Mouse (Mus musculus) G1E (cell line): ENCODE measurements around the gene Hnrnpul1. TPM values are rescaled to one million over a fixed set of nuclear protein-coding genes. Genes with fewer than 3 reads are reported as not detected.

Experiments used
- ATAC-seq: 2 replicates; pipeline ENCODE4 v1.8.0; 2016; ENCODE audit warnings: mild to moderate bottlenecking; ENCODE audit not compliant: insufficient number of reproducible peaks, poor library complexity, low FRiP score, severe bottlenecking; ENCODE audit errors: extremely low read depth
- DNase-seq: peaks from one replicate; pipeline ENCODE4 v3.0.0; 2012; ENCODE audit warnings: low spot score
- H3K27me3 ChIP-seq: 2 replicates; pipeline ENCODE4 v1.6.1; 2012; ENCODE audit warnings: mild to moderate bottlenecking, low read length, inconsistent platforms; ENCODE audit not compliant: insufficient read depth
- H3K36me3 ChIP-seq: replicated peaks from 2 replicates; pipeline ENCODE3; 2012; ENCODE audit warnings: mild to moderate bottlenecking, inconsistent platforms
- H3K4me1 ChIP-seq: 2 replicates; pipeline ENCODE4 v1.6.1; 2012; ENCODE audit warnings: low read depth, low read length, inconsistent platforms, mixed read lengths; ENCODE audit not compliant: insufficient read depth
- H3K4me3 ChIP-seq: 2 replicates; pipeline ENCODE4 v1.5.1; 2012; ENCODE audit warnings: low read depth, mild to moderate bottlenecking, inconsistent platforms, low read length, moderate library complexity, mixed read lengths
- H3K9me3 ChIP-seq: replicated peaks from 2 replicates; pipeline ENCODE4 v1.6.1; 2012; ENCODE audit warnings: inconsistent platforms
- CTCF ChIP-seq: IDR thresholded peaks from 2 replicates; pipeline ENCODE4 v1.5.1; 2012; ENCODE audit warnings: low read depth, low read length, inconsistent platforms, mixed read lengths
- GATA1 ChIP-seq: IDR thresholded peaks from 2 replicates; pipeline ENCODE4 v1.6.1; 2012; ENCODE audit warnings: borderline replicate concordance, low read length, inconsistent platforms, mixed read lengths
- GATA2 ChIP-seq: IDR thresholded peaks from 2 replicates; pipeline ENCODE4 v1.6.1; 2012; ENCODE audit warnings: low read depth, low read length, inconsistent platforms, borderline replicate concordance
- POLR2AphosphoS5 ChIP-seq: IDR thresholded peaks from 2 replicates; pipeline ENCODE4 v1.6.1; 2012; ENCODE audit warnings: low read depth, low read length, inconsistent platforms; ENCODE audit not compliant: insufficient replicate concordance
- TAL1 ChIP-seq: conservative IDR thresholded peaks from 2 replicates; pipeline ENCODE4 v1.6.1; 2012; ENCODE audit warnings: low read depth, low read length, inconsistent platforms, mixed read lengths
- polyA plus RNA-seq: library from polyadenylated mRNA; stranded (reverse); fragments of >175 nt; gene quantifications from 2 replicates; pipeline ENCODE4 v1.2.3, GENCODE M21; 2012
- total RNA-seq, 2 experiments: library from RNA; stranded (forward) in 1 of 2; stranded (reverse) in 1 of 2; fragments of 200-1000 nt in 1 of 2; fragments of >200 nt in 1 of 2; fragmentation: Nextera tagmentation in 1 of 2; gene quantifications; 2 replicates each; pipeline ENCODE4 v1.2.3; 2014 to 2017

Gene Hnrnpul1
- total and polyA plus RNA-seq, 3 experiments = 116 to 382 (median 375) TPM

DNA sequence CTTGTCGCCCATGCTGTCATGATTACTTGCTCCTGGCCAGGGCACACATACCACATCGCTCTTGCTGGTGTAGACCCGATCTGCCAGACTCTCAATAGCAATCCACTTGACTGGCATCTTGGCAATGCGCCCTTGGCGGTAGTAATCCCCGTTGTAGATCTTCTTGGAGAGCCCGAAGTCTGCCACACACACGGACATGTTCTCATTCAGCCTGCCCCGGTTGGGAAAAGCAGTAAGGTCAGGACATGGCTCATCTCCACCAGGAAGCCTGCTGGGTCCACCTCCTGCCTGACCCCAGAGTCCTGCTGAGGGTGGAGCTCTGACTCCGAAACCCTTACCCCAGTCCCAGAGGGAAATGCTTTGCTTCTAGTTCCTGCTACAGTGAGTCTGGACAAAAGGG is 6.8 kb upstream of the Hnrnpul1 start:
- TF ChIP-seq TAL1 (no peak), POLR2AphosphoS5 (no peak), GATA1 (no peak), CTCF (no peak), GATA2 (no peak)
- H3K4me3 ChIP-seq = no peak overlapping the region
- H3K36me3 ChIP-seq = no peaks in the 10 kb centered on the region
- ATAC-seq (no peak), DNase-seq (no peak)
- H3K9me3 ChIP-seq = no peaks in the 10 kb centered on the region
- no peaks in the 10 kb centered on the region for H3K4me1 ChIP-seq
- H3K27me3 ChIP-seq = peaks cover 49% of the 10 kb centered on the region

DNA sequence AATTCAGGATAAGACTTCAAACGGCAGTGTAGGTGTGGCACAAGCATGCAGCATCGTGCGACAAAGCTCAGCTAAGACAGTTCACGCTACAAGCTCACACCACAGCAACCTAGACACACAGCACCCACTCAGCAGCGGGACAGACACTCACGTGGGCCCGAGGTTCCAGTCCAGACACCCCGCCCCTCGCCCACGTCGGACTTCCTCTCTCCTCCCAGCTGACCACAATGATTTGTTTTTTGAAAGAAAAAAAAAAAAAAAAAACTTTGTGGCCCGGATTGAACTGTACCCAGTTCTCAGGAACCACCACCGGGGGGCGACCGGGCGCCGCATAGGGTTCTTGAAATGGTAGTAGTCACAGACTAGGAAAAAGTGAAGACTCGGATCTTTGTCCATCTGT is 1.5 kb upstream of the Hnrnpul1 start:
- DNase-seq (peak; percentile 78), ATAC-seq (peak; percentile 55)
- Histone ChIP-seq H3K36me3 (peaks cover 23% of the 10 kb centered on the region), H3K4me3 (peak overlapping the region; percentile 95), H3K9me3 (no peaks in the 10 kb centered on the region), H3K4me1 (peaks cover 29% of the 10 kb centered on the region), H3K27me3 (peaks cover 31% of the 10 kb centered on the region)
- TF ChIP-seq TAL1 = no peak
- no peak for TF ChIP-seq GATA2
- no peak for TF ChIP-seq POLR2AphosphoS5
- TF ChIP-seq CTCF = no peak
- TF ChIP-seq GATA1 = no peak

DNA sequence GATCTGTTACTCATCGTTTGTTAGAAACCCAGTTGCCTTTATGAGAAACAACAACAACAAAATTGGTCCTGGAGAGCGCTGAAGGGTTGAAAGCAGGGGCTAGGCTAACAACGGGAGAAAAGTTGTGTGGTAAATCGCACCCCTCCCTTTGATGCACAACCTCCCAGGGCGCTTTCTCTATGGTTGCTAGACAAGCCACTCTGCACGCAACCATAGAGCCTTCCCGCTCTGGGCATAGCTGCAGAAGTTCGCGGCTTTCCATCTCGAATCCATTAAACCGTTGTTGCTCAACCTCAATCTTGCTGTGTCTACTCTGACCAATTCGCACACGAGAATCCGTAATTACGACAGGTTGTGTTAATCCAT is 894 bp upstream of the Hnrnpul1 start:
- Histone ChIP-seq H3K4me1 (peaks cover 32% of the 10 kb centered on the region), H3K9me3 (no peaks in the 10 kb centered on the region), H3K36me3 (peaks cover 28% of the 10 kb centered on the region), H3K4me3 (peak overlapping the region; percentile 95), H3K27me3 (peaks cover 26% of the 10 kb centered on the region)
- TF ChIP-seq CTCF (no peak), TAL1 (no peak), POLR2AphosphoS5 (no peak), GATA2 (no peak), GATA1 (no peak)
- ATAC-seq (peak; percentile 17; the same call in 1 of the 2 replicates), DNase-seq (no peak)

DNA sequence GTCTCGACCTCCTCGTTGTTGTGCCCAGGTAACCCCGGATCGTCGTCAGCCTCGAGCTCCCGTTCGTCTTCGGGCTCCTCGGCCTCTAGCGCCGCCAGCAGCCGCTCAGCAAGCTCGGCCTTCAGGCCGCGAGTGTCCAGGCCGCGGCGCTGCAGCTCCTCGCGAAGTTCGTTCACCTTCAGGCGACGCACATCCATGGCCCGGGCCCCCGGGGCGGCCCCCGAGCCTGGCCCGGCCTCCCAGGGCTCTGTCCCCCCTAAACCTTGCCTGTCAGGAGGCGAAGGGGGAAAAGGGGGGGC is 169 bp downstream of the Hnrnpul1 start:
- H3K27me3 ChIP-seq = peaks cover 18% of the 10 kb centered on the region
- no peak for DNase-seq
- H3K36me3 ChIP-seq = peaks cover 38% of the 10 kb centered on the region
- H3K4me3 ChIP-seq = peak overlapping the region; percentile 95
- no peaks in the 10 kb centered on the region for H3K9me3 ChIP-seq
- TF ChIP-seq GATA1 = no peak
- TF ChIP-seq CTCF = no peak
- TF ChIP-seq TAL1 = no peak
- TF ChIP-seq POLR2AphosphoS5 = no peak
- TF ChIP-seq GATA2 = no peak
- H3K4me1 ChIP-seq = peaks cover 33% of the 10 kb centered on the region
- ATAC-seq = no peak

DNA sequence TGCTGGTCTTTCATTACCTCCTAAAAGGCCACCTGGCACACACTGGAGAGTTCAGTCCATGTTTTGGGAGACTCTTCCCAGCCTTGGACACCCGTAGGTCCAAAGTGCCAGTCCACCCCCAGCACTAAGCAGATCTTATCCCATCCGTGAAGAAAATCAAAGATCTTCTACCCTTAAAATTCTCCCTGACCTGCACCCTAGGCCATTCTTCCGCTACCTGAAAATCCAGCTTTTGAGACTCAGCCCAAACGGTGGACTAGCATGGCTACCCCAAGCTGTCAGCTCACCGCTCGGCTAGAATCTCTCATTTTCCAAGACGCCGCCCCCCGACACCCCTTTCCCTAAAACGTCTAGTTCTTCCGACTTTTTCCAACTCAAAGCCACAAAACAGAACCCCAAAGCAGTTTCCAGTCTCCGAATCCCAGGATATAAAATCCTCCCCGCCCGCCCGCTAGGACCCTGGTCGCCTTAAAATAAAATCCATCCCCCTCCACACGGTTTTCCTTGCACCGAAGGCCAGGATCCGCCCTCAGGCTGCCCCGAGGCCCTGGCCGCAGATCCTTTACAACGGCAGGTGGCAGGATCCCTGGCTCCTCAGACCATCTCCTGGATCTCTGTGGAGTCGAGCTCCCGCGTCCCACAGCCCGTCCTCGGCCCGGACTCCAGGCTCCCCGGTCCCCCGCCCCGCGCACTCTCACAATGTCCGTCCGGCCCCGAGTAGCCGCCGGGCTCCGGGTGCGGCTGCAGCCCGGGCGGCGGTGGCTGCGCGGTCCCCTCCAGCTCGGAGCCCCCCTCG is 716 bp downstream of the Hnrnpul1 start:
- H3K4me1 ChIP-seq = peaks cover 38% of the 10 kb centered on the region
- peaks cover 43% of the 10 kb centered on the region for H3K36me3 ChIP-seq
- H3K4me3 ChIP-seq = peak overlapping the region; percentile 95
- peaks cover 12% of the 10 kb centered on the region for H3K27me3 ChIP-seq
- DNase-seq (peak; percentile 14), ATAC-seq (no peak)
- no peak for TF ChIP-seq POLR2AphosphoS5
- no peak for TF ChIP-seq TAL1
- TF ChIP-seq GATA2 = no peak
- TF ChIP-seq GATA1 = no peak
- TF ChIP-seq CTCF = no peak
- H3K9me3 ChIP-seq = no peaks in the 10 kb centered on the region

DNA sequence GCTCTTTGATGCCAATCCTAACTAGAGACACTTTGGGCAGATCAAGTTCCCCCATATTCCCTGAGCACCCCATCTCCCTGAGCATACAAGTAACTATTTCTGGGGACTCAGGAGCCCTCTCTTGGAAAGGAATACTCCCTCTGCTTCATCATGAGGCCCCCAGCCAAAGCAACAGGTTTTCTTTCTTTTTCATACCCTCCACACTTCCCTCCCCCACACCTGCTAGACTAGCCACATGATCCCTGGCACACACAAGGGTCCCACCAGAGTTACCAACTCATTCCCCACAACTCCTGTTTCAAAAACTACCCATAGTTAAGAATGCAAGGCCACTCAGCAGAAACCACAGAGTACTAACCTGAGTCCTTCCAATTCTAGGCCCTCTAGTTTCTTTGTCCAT is 1.5 kb downstream of the Hnrnpul1 start:
- Histone ChIP-seq H3K4me1 (peaks cover 46% of the 10 kb centered on the region), H3K36me3 (peaks cover 51% of the 10 kb centered on the region), H3K4me3 (peak overlapping the region; percentile 95), H3K9me3 (no peaks in the 10 kb centered on the region), H3K27me3 (peaks cover 6% of the 10 kb centered on the region; the same call in 1 of the 2 replicates)
- TF ChIP-seq CTCF (no peak), GATA2 (no peak), TAL1 (no peak), POLR2AphosphoS5 (no peak), GATA1 (no peak)
- DNase-seq = no peak
- ATAC-seq = no peak

DNA sequence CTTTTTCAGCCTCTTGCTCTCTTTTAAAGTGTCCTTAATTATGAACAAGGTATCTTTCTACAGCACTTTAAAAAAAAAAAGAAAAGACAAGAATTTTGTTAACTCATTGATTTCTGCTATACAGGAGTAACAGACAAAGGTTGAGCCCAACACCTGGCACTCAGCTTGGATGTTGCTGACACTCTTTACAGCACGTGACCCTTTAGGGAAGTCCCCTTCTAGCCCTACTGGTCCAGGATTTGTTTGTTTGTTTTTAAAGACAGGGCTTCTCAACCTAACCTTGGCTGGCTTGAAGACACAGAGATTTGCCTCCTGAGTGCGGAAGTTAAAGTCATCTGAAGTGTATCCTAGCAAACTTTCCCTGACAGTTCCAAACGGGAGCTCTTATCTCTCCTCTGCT is 7.7 kb downstream of the Hnrnpul1 start:
- Histone ChIP-seq H3K9me3 (no peaks in the 10 kb centered on the region), H3K36me3 (peaks cover 99% of the 10 kb centered on the region), H3K27me3 (no peaks in the 10 kb centered on the region), H3K4me1 (peaks cover 37% of the 10 kb centered on the region), H3K4me3 (no peak overlapping the region)
- ATAC-seq (no peak), DNase-seq (no peak)
- TF ChIP-seq POLR2AphosphoS5 (no peak), TAL1 (no peak), CTCF (no peak), GATA1 (no peak), GATA2 (no peak)
